Mouse (Mus musculus) testis, adult 2 months (tissue): ENCODE results near the gene Pi4kb.

Source experiments
- CTCF ChIP-seq: fragments of 200-500 bp; IDR thresholded peaks from 2 replicates; pipeline ENCODE4 v1.5.1; 2012; ENCODE audit warnings: low read depth, mild to moderate bottlenecking, inconsistent platforms, low read length, moderate library complexity; ENCODE audit not compliant: control insufficient read depth, insufficient read depth, insufficient replicate concordance
- POLR2A ChIP-seq: fragments of 200-500 bp; IDR thresholded peaks from 2 replicates; pipeline ENCODE4 v1.6.1; 2012; ENCODE audit warnings: low read depth, mild to moderate bottlenecking, inconsistent platforms, low read length, moderate library complexity; ENCODE audit not compliant: control insufficient read depth

GRCm38 (mm10) chr3:94949645-94950044 is 24.9 kb upstream of the Pi4kb start:
- no peak for TF ChIP-seq POLR2A
- TF ChIP-seq CTCF = no peak
